Mouse (Mus musculus) liver, embryonic 15.5 days (tissue): ENCODE measurements around the gene Dnajc13. TPM values are rescaled to one million over a fixed set of nuclear protein-coding genes. Genes with fewer than 3 reads are reported as not detected.

Source experiments
- ATAC-seq: fragments of 200-750 bp; cut with Nextera tagmentation; 2 replicates; pipeline ENCODE4 v1.8.0; 2017; ENCODE audit warnings: moderate number of reproducible peaks, mild to moderate bottlenecking, moderate library complexity; ENCODE audit not compliant: insufficient read depth
- H3K27ac ChIP-seq: fragments of 300-500 bp; sonication (generic); replicated peaks from 2 replicates; pipeline ENCODE4 v1.5.1; 2015; ENCODE audit warnings: mild to moderate bottlenecking, inconsistent platforms
- H3K27me3 ChIP-seq: fragments of 300-500 bp; sonication (generic); 2 replicates; pipeline ENCODE4 v1.6.1; 2015; ENCODE audit warnings: mild to moderate bottlenecking, inconsistent platforms
- H3K36me3 ChIP-seq: fragments of 300-500 bp; sonication (generic); replicated peaks from 2 replicates; pipeline ENCODE4 v1.6.1; 2015; ENCODE audit warnings: moderate library complexity, mild to moderate bottlenecking, inconsistent platforms
- H3K4me1 ChIP-seq: fragments of 300-500 bp; sonication (generic); replicated peaks from 2 replicates; pipeline ENCODE4 v1.6.1; 2015; ENCODE audit warnings: inconsistent platforms
- H3K4me2 ChIP-seq: fragments of 300-500 bp; sonication (generic); 2 replicates; pipeline ENCODE4 v1.6.1; 2015; ENCODE audit warnings: moderate library complexity, mild to moderate bottlenecking, inconsistent platforms
- H3K4me3 ChIP-seq: fragments of 300-500 bp; sonication (generic); replicated peaks from 2 replicates; pipeline ENCODE4 v1.5.1; 2015; ENCODE audit warnings: mild to moderate bottlenecking, inconsistent platforms
- H3K9ac ChIP-seq: fragments of 300-500 bp; sonication (generic); 2 replicates; pipeline ENCODE4 v1.6.1; 2015; ENCODE audit warnings: moderate library complexity, mild to moderate bottlenecking, inconsistent platforms
- H3K9me3 ChIP-seq: fragments of 300-500 bp; sonication (generic); replicated peaks from 2 replicates; pipeline ENCODE4 v1.6.1; 2016; ENCODE audit warnings: inconsistent platforms
- WGBS: fragments of 180-500 bp; shearing (Covaris S2); methylation state at CpG from one replicate; pipeline ENCODE4 v1.1.7; 2015; ENCODE audit warnings: mixed read lengths; ENCODE audit not compliant: insufficient replicate concordance; 5-methylcytosine and 5-hydroxymethylcytosine counted together
- polyA plus RNA-seq: library from polyadenylated mRNA; unstranded; fragments of >200 nt; fragmentation: Nextera tagmentation; extraction: Ambion mirVana; gene quantifications from 2 replicates; pipeline ENCODE4 v1.2.1, GENCODE M21; 2015

Gene Dnajc13
- polyA plus RNA-seq, 1 experiment from 2014 or later, result 6.8 TPM

DNA sequence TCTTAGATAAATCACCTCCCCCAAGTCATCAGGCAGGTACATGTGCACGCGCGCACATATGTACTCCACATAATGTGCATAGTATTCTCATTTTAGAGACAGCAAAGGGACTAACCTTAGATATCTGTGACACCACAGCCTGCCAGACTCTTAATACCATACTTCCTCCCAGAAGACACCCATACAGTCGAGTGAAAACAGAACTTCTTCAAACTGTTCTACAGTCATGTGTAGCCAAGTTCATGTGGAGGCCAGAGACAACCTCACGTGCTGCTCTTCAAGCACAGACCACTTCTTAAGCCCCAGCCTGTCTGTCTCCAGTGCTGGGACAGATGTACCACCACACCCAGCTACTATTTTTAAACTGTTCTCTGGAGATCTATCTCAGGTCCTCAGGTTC lies 29.7 kb downstream of the Dnajc13 start:
- Histone ChIP-seq H3K9ac (no peak overlapping the region), H3K9me3 (no peaks in the 10 kb centered on the region), H3K4me3 (no peak overlapping the region), H3K27me3 (no peaks in the 10 kb centered on the region), H3K27ac (no peak overlapping the region), H3K4me1 (no peaks in the 10 kb centered on the region), H3K4me2 (no peak overlapping the region), H3K36me3 (peaks cover 71% of the 10 kb centered on the region)
- ATAC-seq, result no peak; the same call in 1 of the 2 replicates
- WGBS, result 82% methylated on average over 5 of the region's 5 CpGs

DNA sequence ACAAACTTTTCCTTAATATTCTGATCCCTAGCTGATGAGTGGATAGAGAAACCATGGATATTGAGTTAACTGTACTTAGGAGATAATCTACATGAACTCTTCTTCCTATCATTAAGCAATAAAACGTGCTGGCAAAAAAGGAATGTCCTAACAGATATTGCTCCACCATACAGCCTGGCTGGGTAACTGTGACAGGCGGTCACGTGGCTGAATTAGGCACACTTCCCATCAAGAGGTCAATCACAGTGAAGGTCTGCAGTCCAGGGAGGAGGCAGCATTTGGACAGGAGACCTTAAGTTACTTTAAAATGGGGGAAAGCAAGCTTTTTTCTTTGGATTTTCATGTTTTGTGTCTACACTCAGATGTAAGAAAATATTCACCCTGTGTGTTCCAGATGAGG lies 30.7 kb downstream of the Dnajc13 start:
- 65% methylated on average over 3 of the region's 3 CpGs for WGBS
- Histone ChIP-seq H3K9me3 (no peaks in the 10 kb centered on the region), H3K4me2 (no peak overlapping the region), H3K27me3 (no peaks in the 10 kb centered on the region), H3K4me3 (no peak overlapping the region), H3K9ac (no peak overlapping the region), H3K36me3 (peaks cover 65% of the 10 kb centered on the region), H3K27ac (no peak overlapping the region), H3K4me1 (no peaks in the 10 kb centered on the region)
- ATAC-seq, result no peak

DNA sequence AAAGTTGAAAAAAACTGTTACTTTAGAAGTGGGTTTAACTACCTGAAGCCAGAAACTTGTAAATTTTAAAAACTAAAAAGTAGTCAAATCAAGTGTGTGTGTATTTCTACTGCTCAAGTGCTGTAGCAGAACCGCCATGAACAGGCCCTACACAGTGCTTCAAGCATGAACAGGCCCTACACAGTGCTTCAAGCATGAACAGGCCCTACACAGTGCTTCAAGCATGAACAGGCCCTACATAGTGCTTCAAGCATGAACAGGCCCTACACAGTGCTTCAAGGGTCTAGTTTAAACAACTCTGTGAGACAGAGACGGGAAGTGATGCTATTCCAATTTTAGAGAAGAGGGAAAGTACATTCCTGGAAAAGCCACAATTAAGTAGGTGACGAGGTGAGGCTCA lies 51.3 kb downstream of the Dnajc13 start:
- Histone ChIP-seq H3K36me3 (peaks cover 52% of the 10 kb centered on the region), H3K4me1 (no peaks in the 10 kb centered on the region), H3K4me2 (no peak overlapping the region), H3K27me3 (no peaks in the 10 kb centered on the region), H3K9me3 (no peaks in the 10 kb centered on the region), H3K27ac (no peak overlapping the region), H3K4me3 (no peak overlapping the region), H3K9ac (no peak overlapping the region)
- 73% methylated on average over 3 of the region's 3 CpGs for WGBS
- no peak for ATAC-seq

DNA sequence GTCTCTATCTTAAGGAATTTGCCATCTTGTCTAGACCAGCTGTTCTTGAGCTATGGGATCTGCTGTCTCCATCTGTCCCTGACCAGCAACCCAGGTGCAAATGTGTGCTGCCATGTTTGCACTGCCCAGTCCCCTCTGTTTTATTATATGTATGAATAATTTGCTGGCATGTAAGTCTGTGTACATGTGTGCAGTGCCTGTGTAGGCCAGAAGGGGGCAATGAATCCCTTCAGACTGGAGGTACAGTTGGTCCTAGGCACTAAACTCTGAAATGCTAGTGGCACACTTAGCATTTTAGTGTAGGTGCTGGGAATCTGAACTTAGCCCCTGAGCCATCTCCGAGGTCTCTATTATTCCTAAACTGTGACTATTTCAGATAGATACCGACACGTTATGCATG lies 58.9 kb downstream of the Dnajc13 start:
- Histone ChIP-seq H3K9me3 (no peaks in the 10 kb centered on the region), H3K4me2 (no peak overlapping the region), H3K27ac (no peak overlapping the region), H3K4me3 (no peak overlapping the region), H3K36me3 (peaks cover 74% of the 10 kb centered on the region), H3K27me3 (no peaks in the 10 kb centered on the region), H3K9ac (no peak overlapping the region), H3K4me1 (no peaks in the 10 kb centered on the region)
- WGBS, result 81% methylated on average over 3 of the region's 3 CpGs
- ATAC-seq, result no peak

DNA sequence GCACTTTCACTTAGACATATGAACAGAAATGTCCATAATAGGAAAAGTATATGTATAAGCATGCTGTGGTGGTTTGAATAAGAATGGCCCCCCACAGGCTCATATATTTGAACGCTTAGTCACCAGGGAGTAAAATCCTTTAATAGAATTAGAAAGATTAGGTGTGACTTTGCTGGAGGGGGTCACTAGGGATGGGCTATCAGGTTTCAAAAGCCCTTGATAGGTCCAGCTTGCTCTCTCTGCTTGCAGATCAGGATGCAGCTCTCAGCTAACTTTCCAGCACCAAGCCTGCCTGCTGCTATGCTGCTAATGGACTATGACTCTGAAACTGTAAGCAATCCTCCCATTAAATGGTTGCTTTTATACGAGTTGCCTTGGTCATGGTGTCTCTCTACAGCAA lies 68.2 kb downstream of the Dnajc13 start:
- no peaks in the 10 kb centered on the region for H3K4me1 ChIP-seq
- ATAC-seq, result no peak
- H3K4me2 ChIP-seq, result no peak overlapping the region
- H3K27me3 ChIP-seq, result no peaks in the 10 kb centered on the region
- no peak overlapping the region for H3K4me3 ChIP-seq
- WGBS, result 59% methylated on average over 2 of the region's 2 CpGs
- H3K27ac ChIP-seq, result no peak overlapping the region
- H3K9ac ChIP-seq, result no peak overlapping the region
- peaks cover 43% of the 10 kb centered on the region for H3K36me3 ChIP-seq
- no peaks in the 10 kb centered on the region for H3K9me3 ChIP-seq

DNA sequence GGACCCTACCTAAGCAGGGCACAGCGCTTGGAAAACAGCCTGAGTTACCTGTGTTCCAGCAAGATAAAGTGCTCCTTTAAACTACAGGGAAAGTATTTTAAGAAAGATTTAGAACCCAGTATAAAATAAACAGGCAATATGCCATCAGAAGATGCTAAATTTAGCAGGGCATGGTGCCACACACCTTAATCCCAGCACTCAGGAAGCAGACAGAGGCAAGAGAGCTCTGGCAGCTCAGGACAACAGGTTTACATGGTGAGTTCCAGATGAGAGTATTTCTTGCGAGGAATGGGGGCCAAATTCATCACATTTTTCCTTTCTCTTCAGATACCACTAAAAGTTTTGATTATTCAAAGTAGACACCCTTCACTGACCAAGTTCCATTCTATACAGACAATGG lies 68.8 kb downstream of the Dnajc13 start:
- Histone ChIP-seq H3K4me2 (no peak overlapping the region), H3K4me1 (no peaks in the 10 kb centered on the region), H3K9me3 (no peaks in the 10 kb centered on the region), H3K27ac (no peak overlapping the region), H3K27me3 (no peaks in the 10 kb centered on the region), H3K9ac (no peak overlapping the region), H3K36me3 (peaks cover 46% of the 10 kb centered on the region), H3K4me3 (no peak overlapping the region)
- WGBS, result 79% methylated on average over 2 of the region's 2 CpGs
- ATAC-seq, result no peak

DNA sequence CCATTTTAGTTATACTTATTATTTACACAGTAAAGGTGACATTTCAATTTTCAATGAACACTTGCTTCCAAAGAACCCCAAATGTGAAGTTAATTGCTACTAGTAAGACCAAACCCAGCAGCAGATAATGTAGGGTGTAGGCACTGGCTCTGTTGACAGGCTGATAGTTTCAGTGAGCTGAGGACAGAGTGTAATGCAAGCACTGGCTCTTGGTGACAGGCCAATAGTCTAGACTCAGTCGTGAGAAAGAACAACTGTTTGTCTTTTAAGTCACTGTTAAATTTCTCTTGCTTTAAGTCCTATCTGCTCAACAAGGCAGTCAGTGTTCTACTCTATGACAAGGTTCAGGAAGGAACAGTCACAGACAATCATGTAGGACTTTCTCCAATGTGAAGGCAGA lies 69.4 kb downstream of the Dnajc13 start:
- WGBS, result 66% methylated on average over 1 of the region's 1 CpGs
- Histone ChIP-seq H3K36me3 (peaks cover 49% of the 10 kb centered on the region), H3K4me2 (no peak overlapping the region), H3K4me3 (no peak overlapping the region), H3K27ac (no peak overlapping the region), H3K4me1 (no peaks in the 10 kb centered on the region), H3K9ac (no peak overlapping the region), H3K9me3 (no peaks in the 10 kb centered on the region), H3K27me3 (no peaks in the 10 kb centered on the region)
- no peak for ATAC-seq

DNA sequence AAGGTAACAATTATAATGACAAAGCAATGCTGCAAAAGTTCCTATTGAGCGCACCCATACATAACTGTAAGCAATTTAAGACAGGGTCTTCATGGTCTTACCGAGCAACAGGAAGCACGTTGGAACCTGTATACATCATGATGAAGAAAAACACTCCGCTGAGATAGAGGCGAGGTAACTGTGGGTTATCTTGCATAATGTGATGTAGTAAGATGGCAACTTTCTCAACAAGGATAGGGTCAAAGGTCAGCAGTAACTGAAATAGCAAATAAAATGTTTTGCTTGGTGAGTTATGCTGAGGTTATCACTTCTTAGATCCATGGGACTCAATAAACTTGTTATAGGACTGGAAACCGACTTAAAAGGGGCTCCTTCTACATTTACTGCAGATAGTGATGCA lies 70.2 kb downstream of the Dnajc13 start:
- ATAC-seq, result no peak
- Histone ChIP-seq H3K27me3 (no peaks in the 10 kb centered on the region), H3K9me3 (no peaks in the 10 kb centered on the region), H3K4me1 (no peaks in the 10 kb centered on the region), H3K36me3 (peaks cover 42% of the 10 kb centered on the region), H3K27ac (no peak overlapping the region), H3K9ac (no peak overlapping the region), H3K4me3 (no peak overlapping the region), H3K4me2 (no peak overlapping the region)
- 67% methylated on average over 6 of the region's 6 CpGs for WGBS

DNA sequence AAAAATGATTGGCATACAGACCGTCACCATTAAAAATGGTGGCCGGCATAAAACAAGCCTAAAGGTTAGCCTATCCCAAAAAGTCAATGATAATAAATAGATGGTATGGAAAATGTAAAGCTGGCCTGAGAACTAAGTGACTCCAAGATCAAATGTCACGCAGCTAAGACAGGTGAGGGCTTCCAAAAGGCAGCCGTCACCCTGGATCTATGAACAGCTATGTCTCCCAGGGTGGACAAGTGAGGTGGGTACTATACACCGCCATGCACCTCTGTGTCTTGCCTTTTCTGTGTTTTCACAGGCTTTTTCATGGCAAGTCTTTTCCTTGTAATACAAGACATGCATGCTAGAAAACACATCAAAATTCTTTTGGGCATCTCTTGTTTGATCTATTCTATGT lies 73.1 kb downstream of the Dnajc13 start:
- Histone ChIP-seq H3K36me3 (peaks cover 42% of the 10 kb centered on the region), H3K9me3 (no peaks in the 10 kb centered on the region), H3K4me3 (no peak overlapping the region), H3K27ac (no peak overlapping the region), H3K9ac (no peak overlapping the region), H3K27me3 (no peaks in the 10 kb centered on the region), H3K4me1 (no peaks in the 10 kb centered on the region), H3K4me2 (no peak overlapping the region)
- no peak for ATAC-seq
- 86% methylated on average over 5 of the region's 5 CpGs for WGBS

DNA sequence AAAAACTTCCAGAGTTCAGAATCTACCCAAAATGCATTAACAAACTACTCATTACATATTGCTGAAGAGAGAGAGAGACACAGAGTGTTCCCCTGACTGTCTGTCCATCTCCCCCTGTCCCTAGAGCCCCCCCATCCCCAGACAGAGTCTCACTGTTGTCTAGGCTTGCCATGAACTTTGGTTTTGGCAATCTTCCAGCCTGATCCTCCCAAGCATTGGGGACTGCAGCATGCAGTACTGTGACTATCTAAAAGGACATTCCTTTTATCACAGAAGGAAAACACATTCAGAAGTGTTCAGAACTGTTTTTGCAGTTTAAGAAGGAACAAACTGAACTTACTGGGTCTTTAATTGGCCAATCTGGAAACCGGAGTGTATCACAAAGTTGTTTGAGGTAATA lies 74.0 kb downstream of the Dnajc13 start:
- Histone ChIP-seq H3K36me3 (peaks cover 42% of the 10 kb centered on the region), H3K4me3 (no peak overlapping the region), H3K4me2 (no peak overlapping the region), H3K27me3 (no peaks in the 10 kb centered on the region), H3K9me3 (no peaks in the 10 kb centered on the region), H3K4me1 (no peaks in the 10 kb centered on the region), H3K9ac (no peak overlapping the region), H3K27ac (no peak overlapping the region)
- no peak for ATAC-seq
- 66% methylated on average over 1 of the region's 1 CpGs for WGBS

DNA sequence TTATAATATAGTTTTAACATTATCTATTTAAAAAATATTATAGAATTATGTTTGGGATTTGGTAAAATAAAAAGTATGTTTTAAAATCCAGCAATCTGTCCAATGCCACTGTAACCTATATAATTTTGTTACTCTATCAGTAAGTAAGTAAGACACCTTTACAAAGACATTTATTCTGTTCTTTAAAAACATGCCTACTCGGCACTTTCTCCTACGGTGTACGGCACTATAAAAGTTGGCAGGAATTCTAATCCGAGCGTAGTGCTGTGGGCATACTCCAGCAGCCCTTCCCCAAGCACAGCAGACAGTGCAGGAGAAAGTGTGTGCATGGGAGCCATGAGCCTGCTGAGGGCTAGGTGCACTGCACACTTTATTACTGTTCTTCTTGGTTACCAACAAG lies 75.7 kb downstream of the Dnajc13 start:
- H3K27ac ChIP-seq, result no peak overlapping the region
- H3K9me3 ChIP-seq, result no peaks in the 10 kb centered on the region
- no peak overlapping the region for H3K4me2 ChIP-seq
- no peaks in the 10 kb centered on the region for H3K27me3 ChIP-seq
- WGBS, result 84% methylated on average over 5 of the region's 5 CpGs
- no peaks in the 10 kb centered on the region for H3K4me1 ChIP-seq
- no peak overlapping the region for H3K9ac ChIP-seq
- no peak for ATAC-seq
- H3K36me3 ChIP-seq, result peaks cover 45% of the 10 kb centered on the region
- H3K4me3 ChIP-seq, result no peak overlapping the region

DNA sequence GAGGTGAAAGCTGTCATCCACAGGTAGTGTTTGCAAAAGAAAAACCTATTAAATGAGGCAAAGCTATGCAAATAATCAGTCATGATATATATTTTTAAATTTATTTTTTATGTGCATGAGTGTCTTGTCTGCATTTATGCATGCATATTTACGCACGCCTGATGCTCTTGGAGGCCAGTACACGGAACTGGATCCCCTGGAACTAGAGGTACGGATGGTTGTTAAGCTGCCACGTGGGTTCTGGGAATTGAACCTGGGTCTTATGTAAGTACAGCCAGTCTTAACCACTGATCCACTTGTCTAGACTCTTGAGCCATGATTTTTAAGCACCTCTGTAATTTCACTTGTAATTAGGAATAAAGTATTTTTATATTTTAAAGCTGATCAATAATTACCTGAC lies 79.5 kb downstream of the Dnajc13 start:
- no peak overlapping the region for H3K27ac ChIP-seq
- no peak overlapping the region for H3K4me3 ChIP-seq
- H3K9ac ChIP-seq, result no peak overlapping the region
- H3K27me3 ChIP-seq, result no peaks in the 10 kb centered on the region
- no peak for ATAC-seq
- peaks cover 55% of the 10 kb centered on the region for H3K36me3 ChIP-seq
- 79% methylated on average over 5 of the region's 5 CpGs for WGBS
- no peaks in the 10 kb centered on the region for H3K9me3 ChIP-seq
- H3K4me2 ChIP-seq, result no peak overlapping the region
- H3K4me1 ChIP-seq, result no peaks in the 10 kb centered on the region
